Mouse (Mus musculus): ENCODE measurements around the gene Tmem169. TPM values are rescaled to one million over a fixed set of nuclear protein-coding genes. Genes with fewer than 3 reads are reported as not detected.
"Not testable (repeated sequence)": the region's sequence is repeated elsewhere in the genome, so short reads cannot be mapped to it uniquely, and the experiment has no call there.

Gene Tmem169
- total RNA-seq (2015; ENCODE audit: low replicate concordance) (not detected in 2 replicates), total RNA-seq (2017; ENCODE audit: low replicate concordance) (not detected in 2 replicates)

GRCm38 (mm10) chr1:72283992-72284485 is at the start of gene Tmem169, which contains the start of gene Pecr:
TSS of gene Tmem169 (plus strand) at chr1:72284369.
TSS of gene Pecr (minus strand) at chr1:72284314.
- ATAC-seq (replicated peaks; ENCODE audit: low FRiP score, poor library complexity, severe bottlenecking), result peak; percentile 99

GRCm38 (mm10) chr1:72236363-72237006 is 47.7 kb upstream of the Tmem169 start:
- ATAC-seq (replicated peaks; ENCODE audit: low FRiP score, poor library complexity, severe bottlenecking), result peak; percentile 64; the same call in 1 of the 2 replicates

- ATAC-seq (replicated peaks; ENCODE audit: low FRiP score, poor library complexity, severe bottlenecking), result no peak
Observed at GRCm38 (mm10) chr1:72237007-72237775, 47.0 kb upstream of the Tmem169 start.

- ATAC-seq (replicated peaks; ENCODE audit: low FRiP score, poor library complexity, severe bottlenecking), result no peak
Observed at GRCm38 (mm10) chr1:72238016-72238580, 46.1 kb upstream of the Tmem169 start.

- not testable (repeated sequence) for ATAC-seq (replicated peaks; ENCODE audit: low FRiP score, poor library complexity, severe bottlenecking)
Observed at GRCm38 (mm10) chr1:72239113-72239512, 45.1 kb upstream of the Tmem169 start.

- no peak for ATAC-seq (replicated peaks; ENCODE audit: low FRiP score, poor library complexity, severe bottlenecking)
Observed at GRCm38 (mm10) chr1:72242581-72243143, 41.5 kb upstream of the Tmem169 start.

GRCm38 (mm10) chr1:72243656-72244316 is 40.4 kb upstream of the Tmem169 start:
- peak; percentile 100 for ATAC-seq (replicated peaks; ENCODE audit: low FRiP score, poor library complexity, severe bottlenecking)

GRCm38 (mm10) chr1:72244317-72245036 is 39.7 kb upstream of the Tmem169 start:
- ATAC-seq (replicated peaks; ENCODE audit: low FRiP score, poor library complexity, severe bottlenecking), result no peak

GRCm38 (mm10) chr1:72248226-72248737 is 35.9 kb upstream of the Tmem169 start:
- not testable (repeated sequence) for ATAC-seq (replicated peaks; ENCODE audit: low FRiP score, poor library complexity, severe bottlenecking)

GRCm38 (mm10) chr1:72251806-72252205 is 32.4 kb upstream of the Tmem169 start:
- no peak for ATAC-seq (replicated peaks; ENCODE audit: low FRiP score, poor library complexity, severe bottlenecking)

- ATAC-seq (replicated peaks; ENCODE audit: low FRiP score, poor library complexity, severe bottlenecking), result no peak
Observed at GRCm38 (mm10) chr1:72253881-72254491, 30.2 kb upstream of the Tmem169 start.

GRCm38 (mm10) chr1:72254545-72255061 is 29.6 kb upstream of the Tmem169 start:
- ATAC-seq (replicated peaks; ENCODE audit: low FRiP score, poor library complexity, severe bottlenecking), result peak; percentile 92

GRCm38 (mm10) chr1:72255062-72255853 is 28.9 kb upstream of the Tmem169 start:
- ATAC-seq (replicated peaks; ENCODE audit: low FRiP score, poor library complexity, severe bottlenecking), result peak; percentile 41

- ATAC-seq (replicated peaks; ENCODE audit: low FRiP score, poor library complexity, severe bottlenecking), result no peak
Observed at GRCm38 (mm10) chr1:72255854-72256175, 28.4 kb upstream of the Tmem169 start.

GRCm38 (mm10) chr1:72256381-72257256 is 27.6 kb upstream of the Tmem169 start:
- no peak for ATAC-seq (replicated peaks; ENCODE audit: low FRiP score, poor library complexity, severe bottlenecking)

- ATAC-seq (replicated peaks; ENCODE audit: low FRiP score, poor library complexity, severe bottlenecking), result no peak
Observed at GRCm38 (mm10) chr1:72263099-72263498, 21.1 kb upstream of the Tmem169 start.

GRCm38 (mm10) chr1:72278085-72278484 is 6.1 kb upstream of the Tmem169 start:
- ATAC-seq (replicated peaks; ENCODE audit: low FRiP score, poor library complexity, severe bottlenecking), result no peak

All from erythroblast, adult 5-6 weeks (primary cell).